Mouse (Mus musculus): ENCODE results near the gene Slc43a2. TPM values are rescaled to one million over a fixed set of nuclear protein-coding genes. Genes with fewer than 3 reads are reported as not detected.

Slc43a2 gene
- polyA plus RNA-seq, 1 experiment from 2014 or later, result 24.0 TPM

- TF ChIP-seq EP300 (IDR thresholded peaks at IDR 0.05) (no peak), CTCF (IDR thresholded peaks at IDR 0.05) (no peak)
- peak; percentile 71 for ATAC-seq
- no peaks in the 10 kb centered on the region for H3K27me3 ChIP-seq (replicated peaks; ENCODE audit: insufficient read depth, low read length)
- no peak overlapping the region for H3K4me2 ChIP-seq (replicated peaks; ENCODE audit: low read depth, low read length)
- H3K4me3 ChIP-seq (ENCODE audit: low read depth, low read length), result no peak overlapping the region
- no peaks in the 10 kb centered on the region for H3K36me3 ChIP-seq (ENCODE audit: insufficient read depth, low read length)
- peaks cover 19% of the 10 kb centered on the region for H3K4me1 ChIP-seq (ENCODE audit: insufficient read depth, low read depth, low read length)
- DNase-seq (ENCODE audit: low spot score), result peak; percentile 36
- H3K27ac ChIP-seq (ENCODE audit: low read length), result peak overlapping the region; percentile 79
- H3K9ac ChIP-seq (replicated peaks; ENCODE audit: low read depth), result no peak overlapping the region; the same call in 1 of the 2 replicates
- no peaks in the 10 kb centered on the region for H3K9me3 ChIP-seq (ENCODE audit: low read length)
- WGBS, result 40% methylated on average over 9 of the region's 9 CpGs
Observed at GRCm38 (mm10) chr11:75538184-75538969, 6.9 kb downstream of the Slc43a2 start.

GRCm38 (mm10) chr11:75538970-75539299 lies 7.4 kb downstream of the Slc43a2 start:
- Histone ChIP-seq H3K9ac (replicated peaks; ENCODE audit: low read depth) (no peak overlapping the region), H3K27me3 (replicated peaks; ENCODE audit: insufficient read depth, low read length) (no peaks in the 10 kb centered on the region), H3K27ac (ENCODE audit: low read length) (no peak overlapping the region), H3K36me3 (ENCODE audit: insufficient read depth, low read length) (no peaks in the 10 kb centered on the region), H3K9me3 (ENCODE audit: low read length) (no peaks in the 10 kb centered on the region), H3K4me2 (replicated peaks; ENCODE audit: low read depth, low read length) (no peak overlapping the region), H3K4me3 (ENCODE audit: low read depth, low read length) (no peak overlapping the region), H3K4me1 (ENCODE audit: insufficient read depth, low read depth, low read length) (peaks cover 19% of the 10 kb centered on the region)
- WGBS, result 67% methylated on average over 13 of the region's 13 CpGs
- DNase-seq (ENCODE audit: low spot score) (no peak), ATAC-seq (no peak)
- TF ChIP-seq EP300 (IDR thresholded peaks at IDR 0.05), result no peak

- no peak overlapping the region for H3K4me2 ChIP-seq (replicated peaks; ENCODE audit: low read depth, low read length)
- H3K9ac ChIP-seq (replicated peaks; ENCODE audit: low read depth), result no peak overlapping the region
- H3K27me3 ChIP-seq (replicated peaks; ENCODE audit: insufficient read depth, low read length), result no peaks in the 10 kb centered on the region
- H3K27ac ChIP-seq (ENCODE audit: low read length), result 0 out of 2 replicates have a peak overlapping the region, but pooled peaks have one; percentile 14
- ATAC-seq (no peak), DNase-seq (ENCODE audit: low spot score) (no peak)
- H3K4me1 ChIP-seq (ENCODE audit: insufficient read depth, low read depth, low read length), result peaks cover 19% of the 10 kb centered on the region
- no peak for TF ChIP-seq CTCF (IDR thresholded peaks at IDR 0.05)
- TF ChIP-seq EP300 (IDR thresholded peaks at IDR 0.05), result no peak
- WGBS, result 77% methylated on average over 8 of the region's 8 CpGs
- H3K36me3 ChIP-seq (ENCODE audit: insufficient read depth, low read length), result no peaks in the 10 kb centered on the region
- no peak overlapping the region for H3K4me3 ChIP-seq (ENCODE audit: low read depth, low read length)
- no peaks in the 10 kb centered on the region for H3K9me3 ChIP-seq (ENCODE audit: low read length)
Observed at GRCm38 (mm10) chr11:75540209-75540608, 8.7 kb downstream of the Slc43a2 start.

GRCm38 (mm10) chr11:75540710-75541581 lies 9.5 kb downstream of the Slc43a2 start:
- Histone ChIP-seq H3K27me3 (replicated peaks; ENCODE audit: insufficient read depth, low read length) (no peaks in the 10 kb centered on the region), H3K4me1 (ENCODE audit: insufficient read depth, low read depth, low read length) (peaks cover 19% of the 10 kb centered on the region), H3K4me3 (ENCODE audit: low read depth, low read length) (no peak overlapping the region), H3K4me2 (replicated peaks; ENCODE audit: low read depth, low read length) (no peak overlapping the region), H3K27ac (ENCODE audit: low read length) (peak overlapping the region; percentile 63), H3K9me3 (ENCODE audit: low read length) (no peaks in the 10 kb centered on the region), H3K9ac (replicated peaks; ENCODE audit: low read depth) (no peak overlapping the region), H3K36me3 (ENCODE audit: insufficient read depth, low read length) (no peaks in the 10 kb centered on the region)
- peak; percentile 80 for DNase-seq (ENCODE audit: low spot score)
- ATAC-seq, result peak; percentile 67
- TF ChIP-seq EP300 (IDR thresholded peaks at IDR 0.05), result peak; percentile 53; the same call in 1 of the 2 replicates
- 0 out of 2 replicates have a peak, but pooled peaks have one; percentile 2 for TF ChIP-seq CTCF (IDR thresholded peaks at IDR 0.05)
- WGBS, result 53% methylated on average over 19 of the region's 19 CpGs

- H3K4me3 ChIP-seq (ENCODE audit: low read depth, low read length), result no peak overlapping the region
- no peak for DNase-seq (ENCODE audit: low spot score)
- peaks cover 11% of the 10 kb centered on the region; the same call in 1 of the 2 replicates for H3K4me1 ChIP-seq (ENCODE audit: insufficient read depth, low read depth, low read length)
- TF ChIP-seq EP300 (IDR thresholded peaks at IDR 0.05) (no peak), CTCF (IDR thresholded peaks at IDR 0.05) (no peak)
- ATAC-seq, result no peak
- H3K4me2 ChIP-seq (replicated peaks; ENCODE audit: low read depth, low read length), result no peak overlapping the region
- H3K27ac ChIP-seq (ENCODE audit: low read length), result no peak overlapping the region
- H3K36me3 ChIP-seq (ENCODE audit: insufficient read depth, low read length), result no peaks in the 10 kb centered on the region
- H3K9ac ChIP-seq (replicated peaks; ENCODE audit: low read depth), result no peak overlapping the region
- H3K27me3 ChIP-seq (replicated peaks; ENCODE audit: insufficient read depth, low read length), result no peaks in the 10 kb centered on the region
- WGBS, result 80% methylated on average over 9 of the region's 9 CpGs
- no peaks in the 10 kb centered on the region for H3K9me3 ChIP-seq (ENCODE audit: low read length)
Observed at GRCm38 (mm10) chr11:75544713-75545112, 13.2 kb downstream of the Slc43a2 start.

GRCm38 (mm10) chr11:75546057-75546456 lies 14.6 kb downstream of the Slc43a2 start:
- Histone ChIP-seq H3K4me1 (ENCODE audit: insufficient read depth, low read depth, low read length) (peaks cover 10% of the 10 kb centered on the region; the same call in 1 of the 2 replicates), H3K36me3 (ENCODE audit: insufficient read depth, low read length) (no peaks in the 10 kb centered on the region), H3K9ac (replicated peaks; ENCODE audit: low read depth) (no peak overlapping the region), H3K4me3 (ENCODE audit: low read depth, low read length) (no peak overlapping the region), H3K27me3 (replicated peaks; ENCODE audit: insufficient read depth, low read length) (no peaks in the 10 kb centered on the region), H3K4me2 (replicated peaks; ENCODE audit: low read depth, low read length) (no peak overlapping the region), H3K27ac (ENCODE audit: low read length) (0 out of 2 replicates have a peak overlapping the region, but pooled peaks have one; percentile 21), H3K9me3 (ENCODE audit: low read length) (no peaks in the 10 kb centered on the region)
- 60% methylated on average over 4 of the region's 4 CpGs for WGBS
- no peak for ATAC-seq
- no peak for TF ChIP-seq CTCF (IDR thresholded peaks at IDR 0.05)
- no peak for TF ChIP-seq EP300 (IDR thresholded peaks at IDR 0.05)
- DNase-seq (ENCODE audit: low spot score), result no peak

Measured in lung, postnatal 0 days (tissue).